23 mouse cellular contexts compared by ENCODE assay signal in genomic region chr4:33428856-33429255, GRCm38 (mm10).
"Had no signal": no experiment of that assay in that cellular context is flagged by ENCODE, and none has a peak within 500 bp of the region (broad histone marks: within the 10 kb centered on the region; RNA-seq: fewer than 3 reads in every experiment).

No protein-coding gene starts in this region.

- H3K9ac ChIP-seq: forebrain, embryonic 15.5 days; forebrain, postnatal 0 days; heart, embryonic 13.5 days; heart, embryonic 15.5 days; hindbrain, embryonic 14.5 days; intestine, embryonic 15.5 days; limb, embryonic 13.5 days had no signal

- H3K4me2 ChIP-seq: forebrain, embryonic 15.5 days; heart, embryonic 11.5 days; heart, embryonic 13.5 days; heart, embryonic 15.5 days; hindbrain, embryonic 14.5 days; intestine, embryonic 15.5 days; limb, embryonic 13.5 days had no signal

- H3K36me3 ChIP-seq: forebrain, embryonic 15.5 days; heart, embryonic 13.5 days; heart, embryonic 15.5 days; intestine, embryonic 15.5 days; limb, embryonic 13.5 days had no signal

- H3K27ac ChIP-seq: forebrain, embryonic 15.5 days; heart, adult 2 months; heart, embryonic 13.5 days; heart, embryonic 15.5 days; hindbrain, embryonic 14.5 days; intestine, embryonic 15.5 days; layer of hippocampus, adult 2 months; limb, embryonic 13.5 days had no signal

- H3K9me3 ChIP-seq: forebrain, embryonic 15.5 days; heart, embryonic 13.5 days; heart, embryonic 15.5 days; intestine, embryonic 15.5 days; limb, embryonic 13.5 days had no signal

- DNase-seq: forebrain, postnatal 0 days; gastrocnemius, postnatal 14 days; gastrocnemius, postnatal 36 days; heart, adult 11 months; heart, adult 2 months; heart, postnatal 14 days; heart, postnatal 36 days; kidney, adult 18-20 months; kidney, adult 8-10 months; kidney, postnatal 10 days; kidney, postnatal 25 days; kidney, postnatal 4 days; left cerebral cortex, postnatal 4 days had no signal

- ATAC-seq: forebrain, embryonic 15.5 days; forebrain, postnatal 0 days; hindbrain, embryonic 16.5 days; inflammation-experienced regulatory T-cells, adult 6 months; intestine, embryonic 15.5 days had no signal

- H3K4me1 ChIP-seq: heart, embryonic 13.5 days; heart, embryonic 15.5 days; intestine, embryonic 15.5 days; limb, embryonic 13.5 days had no signal

- H3K27me3 ChIP-seq: forebrain, embryonic 15.5 days; heart, embryonic 13.5 days; heart, embryonic 15.5 days; intestine, embryonic 15.5 days; limb, embryonic 13.5 days had no signal

- H3K4me3 ChIP-seq: forebrain, embryonic 15.5 days; heart, adult 2 months; heart, embryonic 13.5 days; heart, embryonic 15.5 days; intestine, embryonic 15.5 days; layer of hippocampus, adult 2 months; limb, embryonic 13.5 days had no signal
